Mouse (Mus musculus): ENCODE measurements around the gene Hydin. TPM values are rescaled to one million over a fixed set of nuclear protein-coding genes. Genes with fewer than 3 reads are reported as not detected.

Hydin gene
- total and polyA plus RNA-seq, 3 experiments = not detected

GRCm38 (mm10) chr8:110655827-110656226 is 389.1 kb downstream of the Hydin start:
- peaks cover 0 to 4% of the 10 kb centered on the region in 2 experiments; a peak in 1 of 4 replicates for H3K36me3 ChIP-seq (ENCODE audit: control insufficient read depth in 1 of 2, insufficient read depth in 2 of 2, low read length in 2 of 2)
- H3K27ac ChIP-seq (ENCODE audit: control insufficient read depth, low read depth, low read length) = no peak overlapping the region
- DNase-seq (ENCODE audit: low read depth, low spot score) = no peak
- H3K4me1 ChIP-seq (ENCODE audit: control insufficient read depth in 1 of 2, insufficient read depth in 2 of 2, low read length in 2 of 2) = no peaks in the 10 kb centered on the region
- no peaks in the 10 kb centered on the region for H3K27me3 ChIP-seq (ENCODE audit: control insufficient read depth in 1 of 2, insufficient read depth in 2 of 2, low read length in 2 of 2)
- no peak overlapping the region for H3K9ac ChIP-seq (ENCODE audit: control insufficient read depth, low read depth, low read length, poor library complexity, severe bottlenecking)
- no peaks in the 10 kb centered on the region for H3K9me3 ChIP-seq (replicated peaks; ENCODE audit: insufficient read depth, low read length)
- no peak overlapping the region for H3K4me3 ChIP-seq (ENCODE audit: control insufficient read depth in 1 of 2, insufficient read depth in 1 of 2, low read depth in 2 of 2, low read length in 2 of 2)
- no peaks in the 10 kb centered on the region for H3K79me2 ChIP-seq (ENCODE audit: control insufficient read depth, insufficient read depth, low read length, poor library complexity)
- TF ChIP-seq TBP (IDR thresholded peaks at IDR 0.05; ENCODE audit: low read depth, low read length) (no peak), USF1 (IDR thresholded peaks at IDR 0.05; ENCODE audit: low read depth, low read length) (no peak), USF2 (IDR thresholded peaks at IDR 0.05; ENCODE audit: borderline replicate concordance in 1 of 2, insufficient read depth in 1 of 2, low read depth in 1 of 2, low read length in 2 of 2) (no peak), E2F4 (IDR thresholded peaks at IDR 0.05; ENCODE audit: borderline replicate concordance, low read depth, low read length) (no peak)

DNA sequence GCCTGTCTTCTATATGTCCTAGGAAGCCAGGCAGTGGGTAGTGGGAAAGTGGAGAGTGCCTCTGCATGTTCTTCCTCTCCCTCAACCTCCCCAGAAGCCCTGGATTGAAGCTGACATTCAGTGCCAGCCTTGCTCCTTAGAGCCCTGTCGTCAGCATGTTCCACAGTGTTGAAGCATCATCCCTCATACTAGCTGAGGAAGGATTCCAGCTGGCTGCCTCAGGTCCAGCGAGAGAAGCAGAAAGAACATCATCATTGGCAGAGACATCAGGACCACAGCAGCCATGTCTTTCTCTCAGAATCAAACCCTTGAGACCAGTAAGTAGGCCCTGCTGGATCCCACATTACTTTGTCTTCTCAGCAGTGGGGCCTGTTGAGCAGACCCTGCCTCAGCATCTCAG is 390.9 kb downstream of the Hydin start:
- no peaks in the 10 kb centered on the region for H3K9me3 ChIP-seq (replicated peaks; ENCODE audit: insufficient read depth, low read length)
- H3K27me3 ChIP-seq (ENCODE audit: control insufficient read depth in 1 of 2, insufficient read depth in 2 of 2, low read length in 2 of 2) = no peaks in the 10 kb centered on the region
- no peaks in the 10 kb centered on the region for H3K4me1 ChIP-seq (ENCODE audit: control insufficient read depth in 1 of 2, insufficient read depth in 2 of 2, low read length in 2 of 2)
- no peak for DNase-seq (ENCODE audit: low read depth, low spot score)
- no peak overlapping the region for H3K27ac ChIP-seq (ENCODE audit: control insufficient read depth, low read depth, low read length)
- TF ChIP-seq GABPA (IDR thresholded peaks at IDR 0.05; ENCODE audit: low read depth, low read length) (no peak), ZC3H11A (IDR thresholded peaks at IDR 0.05; ENCODE audit: low read depth, low read length) (no peak), CHD2 (IDR thresholded peaks at IDR 0.05; ENCODE audit: low read length) (no peak)
- H3K36me3 ChIP-seq (ENCODE audit: control insufficient read depth in 1 of 2, insufficient read depth in 2 of 2, low read length in 2 of 2) = peaks cover 0 to 4% of the 10 kb centered on the region in 2 experiments; a peak in 1 of 4 replicates
- no peaks in the 10 kb centered on the region for H3K79me2 ChIP-seq (ENCODE audit: control insufficient read depth, insufficient read depth, low read length, poor library complexity)
- H3K4me3 ChIP-seq (ENCODE audit: control insufficient read depth in 1 of 2, insufficient read depth in 1 of 2, low read depth in 2 of 2, low read length in 2 of 2) = no peak overlapping the region
- no peak overlapping the region for H3K9ac ChIP-seq (ENCODE audit: control insufficient read depth, low read depth, low read length, poor library complexity, severe bottlenecking)

Other genes with a start within 250 kb of the Hydin start
- not detected in 2 replicates for gene Chst4, start 227.2 kb upstream of the Hydin start, total RNA-seq (2012; rRNA removed)
- gene Chst4, start 227.2 kb upstream of the Hydin start, polyA plus RNA-seq (2012; ENCODE audit: insufficient read depth in 1 of 2, insufficient read length in 2 of 2, low read depth in 1 of 2, low replicate concordance in 2 of 2, missing spikeins in 1 of 2) = not detected
- gene Zfp612, start 187.2 kb upstream of the Hydin start, total RNA-seq (2012; rRNA removed) = not detected in 2 replicates
- not detected for gene Zfp612, start 187.2 kb upstream of the Hydin start, polyA plus RNA-seq (2012; ENCODE audit: insufficient read depth in 1 of 2, insufficient read length in 2 of 2, low read depth in 1 of 2, low replicate concordance in 2 of 2, missing spikeins in 1 of 2)
- gene Gm21964, start 165.8 kb upstream of the Hydin start, total RNA-seq (2012; rRNA removed) = not detected in 2 replicates
- gene Gm21964, start 165.8 kb upstream of the Hydin start, polyA plus RNA-seq (2012; ENCODE audit: insufficient read depth in 1 of 2, insufficient read length in 2 of 2, low read depth in 1 of 2, low replicate concordance in 2 of 2, missing spikeins in 1 of 2) = not detected
- not detected in 2 replicates for gene Gm17720, start 164.2 kb upstream of the Hydin start, total RNA-seq (2012; rRNA removed)
- gene Gm17720, start 164.2 kb upstream of the Hydin start, polyA plus RNA-seq (2012; ENCODE audit: insufficient read depth in 1 of 2, insufficient read length in 2 of 2, low read depth in 1 of 2, low replicate concordance in 2 of 2, missing spikeins in 1 of 2) = not detected
- 0.10 and 0.12 TPM in 2 replicates for gene Calb2, start 98.8 kb upstream of the Hydin start, total RNA-seq (2012; rRNA removed)
- gene Calb2, start 98.8 kb upstream of the Hydin start, polyA plus RNA-seq (2012; ENCODE audit: insufficient read depth in 1 of 2, insufficient read length in 2 of 2, low read depth in 1 of 2, low replicate concordance in 2 of 2, missing spikeins in 1 of 2) = under 1 TPM in 1 of 2 experiments, not detected in 1; 0.82 TPM
- 17.2 and 23.5 TPM in 2 replicates for gene Cmtr2, start 51.3 kb upstream of the Hydin start, total RNA-seq (2012; rRNA removed)
- 10 to 100 TPM in 1 of 2 experiments, not detected in 1; 11.6 TPM for gene Cmtr2, start 51.3 kb upstream of the Hydin start, polyA plus RNA-seq (2012; ENCODE audit: insufficient read depth in 1 of 2, insufficient read length in 2 of 2, low read depth in 1 of 2, low replicate concordance in 2 of 2, missing spikeins in 1 of 2)

All from MEL (cell line).